Mouse (Mus musculus) activated CD4-positive, CD25-positive, alpha-beta regulatory T cell, adult 4 months (primary cell): Measurements from ENCODE around the gene Fzd5. TPM values are rescaled to one million over a fixed set of nuclear protein-coding genes. Genes with fewer than 3 reads are reported as not detected.

Experiments
- ATAC-seq: one replicate; pipeline ENCODE4 v1.8.0; 2017
- polyA plus RNA-seq, 2 experiments: library from polyadenylated mRNA; unstranded; fragments of 100-300 nt; shearing (Covaris generic); gene quantifications; one replicate each; pipeline ENCODE4 v1.2.1; 2017

The Fzd5 gene
- polyA plus RNA-seq, 2 experiments from 2014 or later: 0.53 to 0.64 TPM

DNA sequence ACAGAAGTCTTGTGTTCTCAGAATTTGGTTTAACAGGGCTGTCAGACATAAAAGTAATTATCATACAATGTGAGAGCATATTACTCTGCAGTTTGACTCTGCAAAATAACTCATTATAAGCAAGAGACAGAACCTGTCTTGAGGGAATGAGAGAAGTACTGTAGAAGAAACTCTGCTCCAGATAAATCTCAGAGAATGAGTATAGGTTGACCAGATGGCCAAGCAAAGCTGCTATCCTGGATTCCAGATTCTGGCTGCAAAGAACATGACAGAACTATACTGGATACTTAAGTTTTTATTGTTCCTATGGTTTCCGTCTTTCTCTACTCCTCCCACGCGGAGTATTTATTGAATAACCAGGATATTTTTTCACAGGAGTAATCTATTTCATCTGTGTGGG is 54.5 kb downstream of the Fzd5 start:
- no peak for ATAC-seq

GRCm38 (mm10) chr1:64681499-64681898 is 56.1 kb downstream of the Fzd5 start:
- ATAC-seq: no peak

Other genes starting within 250 kb of the Fzd5 start
- gene Creb1, start 205.1 kb downstream of the Fzd5 start, polyA plus RNA-seq: 10 to 100 TPM; 52.4 to 53.1 TPM
- 10 to 100 TPM; 28.2 to 34.9 TPM for gene Mettl21a, start 120.5 kb downstream of the Fzd5 start, polyA plus RNA-seq
- gene Ccnyl1, start 47.3 kb downstream of the Fzd5 start, polyA plus RNA-seq: 1 to 10 TPM; 1.5 to 2.3 TPM
- 10 to 100 TPM in 1 of 2 experiments, 1 to 10 TPM in 1; 6.3 to 11.3 TPM for gene Plekhm3, start 219.1 kb upstream of the Fzd5 start, polyA plus RNA-seq